Mouse (Mus musculus) left cerebral cortex, adult 2 months (tissue): ENCODE data around the gene Pdcd7. TPM values are rescaled to one million over a fixed set of nuclear protein-coding genes. Genes with fewer than 3 reads are reported as not detected.
A peak's percentile ranks its signal among the peaks of the same experiment; 100 is the strongest.

Source experiments
- DNase-seq, 2 experiments: peaks; one replicate each; pipeline ENCODE4 v3.0.0; 2021 to 2022; ENCODE audit warnings: low spot score in 2 of 2, mixed read lengths in 1 of 2; ENCODE audit errors: extremely low spot score in 1 of 2
- H3K27ac ChIP-seq: fragments of 200-600 bp; 2 replicates; pipeline ENCODE4 v1.8.1; 2022
- H3K4me3 ChIP-seq: fragments of 200-600 bp; 2 replicates; pipeline ENCODE4 v1.8.1; 2022
- CTCF ChIP-seq: fragments of 200-600 bp; IDR thresholded peaks from 2 replicates; pipeline ENCODE4 v1.8.1; 2022; ENCODE audit warnings: antibody characterized with exemption, mild to moderate bottlenecking, moderate library complexity
- intact Hi-C: fragments of 180-260 bp; cut with DNase I; formaldehyde crosslinking; loops from one replicate; pipeline ENCODE4 v1.15.1; 2025
- total RNA-seq, 2 experiments: library from RNA; stranded (reverse); gene quantifications; 2 replicates each; pipeline ENCODE4 v1.2.3; 2021

Pdcd7 gene
- total RNA-seq, 2 experiments from 2014 or later = 29.3 to 30.9 TPM

DNA sequence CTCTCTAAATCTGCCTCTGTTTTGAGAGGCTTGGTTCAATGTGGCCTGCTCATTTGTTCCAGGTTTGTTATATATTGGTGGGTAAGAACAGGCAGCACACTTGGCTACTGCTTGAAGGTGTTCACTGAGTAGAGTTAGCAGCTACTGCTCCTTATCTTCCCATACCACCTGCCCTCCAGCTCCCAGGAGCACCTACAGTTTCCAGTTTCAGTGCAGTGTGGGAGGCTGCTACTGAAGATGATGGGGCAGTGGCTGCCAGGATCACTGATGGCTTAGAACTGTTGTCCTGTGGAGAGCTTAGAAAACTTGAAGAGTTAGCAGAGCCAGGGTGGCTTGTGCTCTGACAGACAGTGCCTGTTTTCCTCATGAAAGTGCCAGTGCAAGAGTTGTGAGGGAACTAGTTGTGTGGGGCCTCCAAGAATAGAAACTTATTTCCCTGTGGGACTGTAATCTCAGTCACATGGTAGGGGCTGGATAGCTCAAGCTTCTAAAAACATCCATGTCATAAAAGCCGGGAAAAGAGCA, 13.1 kb downstream of the Pdcd7 start:
- no peak for DNase-seq
- no peak for TF ChIP-seq CTCF
- Histone ChIP-seq H3K4me3 (no peak overlapping the region), H3K27ac (no peak overlapping the region)
- intact Hi-C loops = no loop called here

DNA sequence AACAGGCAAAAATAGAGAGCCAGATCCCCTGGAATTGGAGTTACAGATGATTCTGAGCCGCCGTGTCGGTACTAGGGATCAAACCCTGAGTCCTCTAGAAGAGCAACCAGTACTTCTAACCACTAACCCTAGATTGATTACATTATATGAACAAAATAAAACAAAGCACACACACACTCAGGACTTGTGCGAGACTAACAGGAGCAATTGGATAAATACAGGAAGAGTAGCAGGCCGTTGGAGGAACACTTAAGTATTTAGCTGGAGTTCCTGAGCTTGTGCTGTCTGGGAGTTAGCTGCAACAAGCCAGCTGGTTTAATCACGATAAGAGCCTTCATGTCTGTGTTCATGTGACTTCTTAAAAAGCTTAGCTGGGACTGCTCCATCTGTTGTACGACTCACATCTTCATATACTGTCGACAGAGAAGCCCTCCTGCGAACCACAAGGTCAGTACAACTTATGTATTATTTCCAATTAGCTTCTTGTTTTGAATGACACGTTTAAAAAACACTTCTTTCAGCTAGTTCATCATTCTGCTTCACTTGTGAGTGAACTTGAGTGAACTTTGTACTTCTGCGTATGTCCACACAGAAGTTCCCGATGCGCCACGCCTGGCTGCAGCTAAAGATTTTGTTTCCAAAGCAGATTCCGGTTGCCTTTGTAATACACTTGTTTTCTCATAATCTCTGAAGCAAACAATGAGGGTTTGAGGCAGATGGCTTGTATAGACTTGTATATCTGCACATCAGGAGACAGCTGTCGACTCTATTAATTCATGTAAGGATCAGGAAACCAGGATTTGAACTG, 14.9 kb downstream of the Pdcd7 start, which contains the start of gene Ubap1l:
TSS of gene Ubap1l (plus strand) at position 401 of the 808 bp plus-strand sequence.
- TF ChIP-seq CTCF = no peak
- Histone ChIP-seq H3K4me3 (no peak within 1 kb of the TSS), H3K27ac (no peak within 1 kb of the TSS)
- no peak for DNase-seq
- intact Hi-C loops = no loop called here

DNA sequence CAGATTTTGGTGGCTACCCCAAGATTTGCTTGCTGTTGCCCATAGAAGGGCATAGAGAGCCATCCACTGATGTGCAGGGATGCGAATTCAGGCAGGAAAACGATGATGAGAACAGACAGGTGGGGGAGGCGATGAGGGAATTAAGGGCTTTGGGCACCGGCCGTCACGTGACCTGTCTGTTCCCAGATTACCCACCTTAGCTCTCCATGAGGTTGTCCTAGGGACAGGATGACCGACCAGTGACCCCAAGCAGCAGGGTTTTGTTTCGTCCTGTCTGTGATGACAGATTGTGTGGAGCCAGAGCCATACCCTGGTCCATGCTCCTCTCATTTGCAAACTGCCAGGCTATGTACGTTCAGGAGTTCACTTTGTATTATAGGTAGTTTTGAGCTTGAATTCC, 17.8 kb downstream of the Pdcd7 start:
- intact Hi-C loops = no loop called here
- H3K27ac ChIP-seq = no peak overlapping the region
- DNase-seq = no peak
- H3K4me3 ChIP-seq = no peak overlapping the region
- no peak for TF ChIP-seq CTCF

DNA sequence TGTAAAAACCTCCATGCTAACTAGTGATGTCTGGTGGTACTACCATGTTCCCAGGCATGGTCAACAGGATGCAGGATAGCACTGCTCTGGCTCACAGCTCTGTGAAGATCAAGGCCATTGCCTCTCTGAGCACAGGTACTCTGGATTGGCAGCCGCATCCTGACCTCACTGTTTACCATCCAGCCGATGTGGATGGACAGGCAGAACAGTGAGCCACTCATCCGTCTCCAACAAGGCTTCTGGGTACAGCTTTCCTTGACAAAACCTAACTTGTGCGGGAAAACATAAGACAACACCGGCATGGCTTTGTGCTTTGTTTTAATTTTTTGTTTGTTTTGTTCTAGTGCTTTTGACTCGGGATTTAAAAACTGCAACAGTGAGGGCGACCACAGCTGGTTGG, 19.8 kb downstream of the Pdcd7 start:
- intact Hi-C loops = no loop called here
- no peak overlapping the region for H3K4me3 ChIP-seq

DNA sequence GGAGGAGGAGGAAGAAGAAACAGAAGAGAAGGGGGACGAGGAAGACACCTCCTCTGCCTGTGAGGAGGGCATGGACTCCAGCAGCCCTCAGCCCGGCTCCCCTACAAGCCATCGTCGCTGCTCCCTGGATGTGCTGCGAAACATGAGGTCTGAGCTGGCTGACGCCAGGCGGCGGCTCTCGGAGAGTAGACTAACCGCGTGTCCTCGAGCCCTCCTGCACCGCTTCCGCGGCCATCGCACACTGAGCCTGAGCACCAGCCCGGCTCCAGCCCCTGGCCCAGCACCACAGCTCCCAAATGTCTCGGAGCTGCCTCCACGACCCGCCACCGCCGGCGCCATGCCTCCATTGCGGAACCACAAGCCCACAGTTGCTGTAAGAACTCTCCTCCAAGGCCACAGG, 25.9 kb downstream of the Pdcd7 start:
- no peak for TF ChIP-seq CTCF
- no peak for DNase-seq
- intact Hi-C loops = loop anchor here (1.0 kb wide), 1 partner anchor 61 kb away; no protein-coding TSS in a partner anchor
- H3K27ac ChIP-seq = no peak overlapping the region
- H3K4me3 ChIP-seq = no peak overlapping the region

More for the DNA sequence above, 19.8 kb downstream of the Pdcd7 start:
- no peak overlapping the region for H3K27ac ChIP-seq
- no peak for TF ChIP-seq CTCF
- DNase-seq = no peak

DNA sequence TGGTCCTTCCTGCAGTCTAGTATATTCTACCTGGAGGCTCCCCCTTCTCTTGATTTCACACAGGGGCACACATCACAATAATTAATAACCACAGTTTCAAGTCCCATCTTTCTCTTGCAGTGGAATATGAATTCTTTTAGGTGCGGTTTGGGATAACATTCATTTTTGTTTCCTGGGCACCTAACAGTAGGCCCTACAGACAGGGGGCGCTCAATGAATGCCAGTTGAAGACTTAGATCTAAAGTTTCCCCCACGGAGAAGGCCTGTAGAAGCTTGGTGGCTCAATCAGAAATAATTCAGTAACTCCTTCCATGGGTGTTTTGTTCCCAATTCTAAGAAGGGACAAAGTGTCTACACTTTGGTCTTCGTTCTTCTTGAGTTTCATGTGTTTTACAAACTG, 26.5 kb downstream of the Pdcd7 start:
- H3K27ac ChIP-seq = no peak overlapping the region
- TF ChIP-seq CTCF = peak; percentile 65
- intact Hi-C loops = loop anchor here (1.0 kb wide), 1 partner anchor 60 kb away; no protein-coding TSS in a partner anchor
- H3K4me3 ChIP-seq = no peak overlapping the region
- no peak for DNase-seq

DNA sequence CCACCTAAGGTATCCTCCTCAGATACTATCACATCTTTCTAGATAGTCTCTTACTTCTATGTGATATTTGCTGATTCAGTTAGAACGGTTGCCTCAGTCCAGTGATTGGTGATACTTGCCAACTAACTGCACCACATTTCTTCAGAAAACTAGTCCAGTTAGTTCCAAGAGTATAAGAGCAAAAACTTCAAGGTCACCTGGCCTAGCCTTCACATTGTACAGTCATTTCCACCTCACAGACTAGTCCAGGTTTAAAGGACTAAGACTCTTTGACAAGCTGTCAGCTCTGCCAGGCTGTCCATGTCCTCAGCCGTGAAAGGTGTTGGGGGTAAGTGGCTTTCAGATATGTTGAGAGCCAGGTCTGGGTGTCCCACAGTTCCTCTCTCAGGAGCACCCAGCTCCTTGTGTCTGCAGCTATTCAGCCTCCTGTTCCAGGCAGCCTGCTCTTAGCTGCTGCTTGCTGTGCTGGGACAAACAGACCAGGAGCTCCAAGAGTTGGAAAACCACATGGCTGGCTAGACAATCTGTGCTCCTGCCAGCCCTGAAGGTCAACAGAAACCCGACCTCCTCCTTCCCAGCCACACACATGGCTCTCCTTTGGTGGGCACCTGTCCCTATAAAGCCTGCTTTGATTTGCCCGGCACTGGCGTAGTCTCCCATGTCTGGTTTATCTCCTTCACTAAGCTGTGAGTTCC, 28.7 kb downstream of the Pdcd7 start:
- intact Hi-C loops = no loop called here
- no peak for TF ChIP-seq CTCF
- Histone ChIP-seq H3K4me3 (no peak overlapping the region), H3K27ac (peak overlapping the region; percentile 59)
- DNase-seq = no peak

DNA sequence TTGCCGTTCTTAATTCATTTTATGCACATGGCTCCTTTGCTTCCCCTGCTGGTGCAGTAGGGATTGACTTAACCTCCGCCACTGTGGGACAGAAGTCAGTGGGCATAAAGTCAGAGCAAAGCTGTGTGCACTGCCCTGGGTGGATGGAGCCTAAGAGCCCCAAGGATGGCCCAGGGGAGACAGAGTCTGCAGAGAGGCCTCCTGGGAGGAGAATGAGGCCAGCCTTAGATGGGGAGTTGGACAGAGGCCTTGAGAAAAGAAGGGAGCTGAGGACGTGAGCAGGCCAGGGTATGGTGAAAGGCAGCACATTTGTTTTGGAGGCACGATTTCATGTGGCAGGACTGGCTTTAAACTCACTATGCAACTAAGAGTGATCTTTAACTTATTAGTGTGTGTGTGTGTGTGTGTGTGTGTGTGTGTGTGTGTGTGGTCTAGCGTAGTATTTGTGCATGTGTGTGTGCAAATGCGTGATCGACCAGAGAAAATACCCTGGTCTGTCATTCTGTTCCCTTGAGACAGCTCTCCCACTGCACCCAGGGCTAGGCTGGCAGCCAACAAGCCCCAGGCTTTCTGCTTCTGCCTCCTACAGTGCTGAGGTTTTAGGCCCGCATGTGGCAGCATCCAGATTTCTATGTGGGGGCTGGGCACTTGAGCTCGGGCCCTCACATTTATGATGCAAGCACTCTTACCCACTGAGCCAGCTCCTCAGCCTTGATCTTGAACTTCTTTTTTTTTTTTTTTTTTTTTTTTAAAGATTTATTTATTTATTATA, 29.4 kb downstream of the Pdcd7 start:
- Histone ChIP-seq H3K4me3 (no peak overlapping the region), H3K27ac (peak overlapping the region; percentile 59; the same call in 1 of the 2 replicates)
- intact Hi-C loops = no loop called here
- peak; percentile 55 to 57 for DNase-seq
- no peak; the same call in 1 of the 2 replicates for TF ChIP-seq CTCF

DNA sequence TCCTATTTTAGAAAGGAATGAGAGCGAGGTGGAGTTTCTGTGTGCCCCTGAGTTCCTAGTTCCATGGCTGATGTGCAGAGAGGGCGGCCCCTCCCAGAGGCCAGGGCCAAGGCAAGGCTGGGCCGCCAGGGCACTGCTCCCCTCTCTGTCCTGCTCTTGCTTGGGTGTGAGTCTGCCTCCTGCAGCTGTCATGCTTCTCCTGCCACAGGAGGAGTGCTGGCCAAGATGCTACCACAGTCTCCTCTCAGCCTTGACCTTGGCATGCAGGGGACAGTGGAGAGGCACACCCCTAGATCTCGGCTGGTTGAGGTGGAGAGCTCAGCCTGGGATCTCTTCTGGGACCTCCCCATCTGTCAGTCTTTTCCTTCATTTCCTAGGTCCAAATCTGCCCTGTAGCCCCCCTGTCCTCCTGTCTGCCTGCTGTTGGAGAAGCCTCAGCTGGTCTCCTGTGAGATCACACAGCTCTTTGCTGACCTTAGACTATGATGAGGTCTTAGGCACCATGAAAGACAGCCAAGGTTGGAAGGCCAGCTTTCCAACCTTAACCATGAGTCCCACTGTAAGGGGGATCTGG, 35.2 kb downstream of the Pdcd7 start:
- intact Hi-C loops = no loop called here

DNA sequence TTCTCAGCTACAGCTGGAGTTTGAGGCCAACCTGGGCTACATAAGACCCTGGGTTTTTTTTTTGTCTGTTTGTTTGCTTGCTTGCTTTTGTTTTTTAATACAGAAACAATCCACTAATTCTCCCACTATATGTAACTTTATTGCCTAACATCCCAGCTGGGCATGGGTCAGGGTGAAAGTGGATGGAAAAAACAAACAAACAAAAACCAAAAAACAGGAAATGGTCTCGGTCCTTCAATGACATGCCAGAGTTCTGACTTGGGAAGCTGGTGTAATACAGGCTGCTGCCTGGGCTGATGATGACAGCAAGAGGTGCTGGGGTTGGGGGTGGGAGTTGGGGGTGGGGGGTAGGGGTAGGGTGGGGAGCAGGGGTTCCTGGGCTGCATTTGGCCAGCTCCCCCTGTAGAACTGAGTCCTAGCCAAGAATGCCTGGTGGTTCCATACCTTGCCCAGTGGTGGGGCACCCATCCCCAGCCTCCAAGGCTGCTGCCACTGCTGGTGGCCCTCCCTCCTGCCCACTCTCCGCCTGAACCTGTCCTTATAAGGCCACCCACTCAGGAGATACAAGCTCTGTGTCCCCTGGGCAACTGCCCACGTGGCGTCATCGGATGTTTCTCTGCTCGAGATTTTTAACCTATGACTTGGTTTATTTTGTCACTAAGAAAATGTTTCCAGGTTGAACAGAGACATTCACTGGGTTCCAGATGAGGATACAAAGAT, 36.3 kb downstream of the Pdcd7 start:
- TF ChIP-seq CTCF = no peak
- Histone ChIP-seq H3K4me3 (no peak overlapping the region), H3K27ac (no peak overlapping the region)
- no peak for DNase-seq
- intact Hi-C loops = no loop called here

More for the DNA sequence above, 35.2 kb downstream of the Pdcd7 start:
- no peak for DNase-seq
- no peak overlapping the region for H3K4me3 ChIP-seq
- no peak for TF ChIP-seq CTCF
- H3K27ac ChIP-seq = no peak overlapping the region

DNA sequence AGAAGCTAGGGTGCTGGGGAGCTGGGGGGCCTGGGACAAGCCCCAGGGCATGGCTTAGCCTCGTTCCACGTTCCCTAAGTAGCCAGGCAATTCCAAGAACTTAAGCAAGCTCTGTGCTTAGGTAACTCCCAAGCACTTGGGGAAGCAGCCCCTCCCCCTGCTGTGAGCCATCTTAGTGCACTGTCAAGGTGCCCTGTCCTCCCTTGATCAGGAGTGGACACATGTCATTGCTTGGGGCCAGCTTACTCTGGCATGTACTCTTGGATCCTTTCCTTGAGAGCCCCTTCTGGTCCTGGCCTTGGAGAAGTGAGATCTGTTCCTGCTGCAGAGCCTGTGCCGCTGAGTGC, 36.8 kb downstream of the Pdcd7 start:
- no peak for DNase-seq
- intact Hi-C loops = no loop called here
- no peak for TF ChIP-seq CTCF

More for the DNA sequence above, 36.8 kb downstream of the Pdcd7 start:
- Histone ChIP-seq H3K27ac (no peak overlapping the region), H3K4me3 (no peak overlapping the region)
